Mouse (Mus musculus): ENCODE data around the gene Gnat3. TPM values are rescaled to one million over a fixed set of nuclear protein-coding genes. Genes with fewer than 3 reads are reported as not detected.

The Gnat3 gene
- polyA plus RNA-seq, 1 experiment from 2014 or later, result not detected

GRCm38 (mm10) chr5:17980501-17981121, 18.3 kb downstream of the Gnat3 start:
- H3K4me2 ChIP-seq, result no peak overlapping the region
- WGBS, result 92% methylated on average over 5 of the region's 5 CpGs
- no peak overlapping the region for H3K9ac ChIP-seq
- ATAC-seq, result no peak
- H3K9me3 ChIP-seq (replicated peaks), result no peaks in the 10 kb centered on the region
- no peaks in the 10 kb centered on the region for H3K36me3 ChIP-seq (ENCODE audit: poor library complexity, severe bottlenecking)
- H3K4me3 ChIP-seq, result no peak overlapping the region
- no peaks in the 10 kb centered on the region for H3K27me3 ChIP-seq
- no peak overlapping the region for H3K27ac ChIP-seq
- H3K4me1 ChIP-seq, result no peaks in the 10 kb centered on the region

DNA sequence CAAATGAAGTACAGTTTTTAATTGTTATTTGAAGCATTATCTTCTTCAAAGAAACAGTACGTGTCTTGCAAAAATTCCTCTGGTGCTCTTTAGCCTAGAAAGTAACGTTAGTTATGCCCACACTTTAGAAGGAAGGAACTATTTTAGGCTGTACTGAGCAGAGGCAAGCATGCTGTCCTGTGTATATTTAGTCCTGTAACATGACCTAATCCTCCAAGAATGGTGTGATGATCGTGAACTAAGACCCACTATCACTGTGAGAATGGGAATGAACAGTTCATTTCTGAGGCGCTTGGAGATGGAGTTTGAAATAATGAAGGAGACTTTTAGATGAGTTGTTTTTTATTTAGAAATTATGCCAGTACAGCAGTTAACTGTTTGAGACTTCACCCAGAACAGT, 20.4 kb downstream of the Gnat3 start:
- no peaks in the 10 kb centered on the region for H3K9me3 ChIP-seq (replicated peaks)
- H3K27ac ChIP-seq, result no peak overlapping the region
- H3K27me3 ChIP-seq, result no peaks in the 10 kb centered on the region
- H3K4me1 ChIP-seq, result no peaks in the 10 kb centered on the region
- ATAC-seq, result no peak
- no peaks in the 10 kb centered on the region for H3K36me3 ChIP-seq (ENCODE audit: poor library complexity, severe bottlenecking)
- H3K4me2 ChIP-seq, result no peak overlapping the region
- no peak overlapping the region for H3K9ac ChIP-seq
- H3K4me3 ChIP-seq, result no peak overlapping the region
- WGBS, result 77% methylated on average over 4 of the region's 4 CpGs

DNA sequence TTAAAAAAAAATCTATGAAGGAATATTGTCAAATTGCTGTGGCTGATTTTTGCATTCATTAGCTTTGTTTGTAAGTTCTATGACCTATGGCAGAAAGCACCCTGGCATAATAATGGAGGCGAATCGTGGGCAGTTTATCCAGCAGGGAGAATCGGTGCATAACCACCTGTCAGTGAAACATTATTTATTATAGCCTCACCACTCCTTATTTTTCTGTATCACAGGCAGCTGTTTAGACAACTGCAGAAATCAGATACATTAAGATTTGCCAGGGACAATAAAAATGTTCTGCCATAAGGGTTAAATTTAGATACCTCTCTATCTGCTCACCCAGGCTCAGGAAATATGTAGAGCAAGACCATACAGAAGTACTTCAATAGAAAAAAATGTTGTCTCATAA, 22.2 kb downstream of the Gnat3 start:
- ATAC-seq, result no peak
- H3K4me3 ChIP-seq, result no peak overlapping the region
- H3K36me3 ChIP-seq (ENCODE audit: poor library complexity, severe bottlenecking), result no peaks in the 10 kb centered on the region
- H3K9me3 ChIP-seq (replicated peaks), result no peaks in the 10 kb centered on the region
- no peak overlapping the region for H3K27ac ChIP-seq
- H3K27me3 ChIP-seq, result no peaks in the 10 kb centered on the region
- no peak overlapping the region for H3K9ac ChIP-seq
- H3K4me1 ChIP-seq, result no peaks in the 10 kb centered on the region
- no peak overlapping the region for H3K4me2 ChIP-seq
- 97% methylated on average over 3 of the region's 3 CpGs for WGBS

DNA sequence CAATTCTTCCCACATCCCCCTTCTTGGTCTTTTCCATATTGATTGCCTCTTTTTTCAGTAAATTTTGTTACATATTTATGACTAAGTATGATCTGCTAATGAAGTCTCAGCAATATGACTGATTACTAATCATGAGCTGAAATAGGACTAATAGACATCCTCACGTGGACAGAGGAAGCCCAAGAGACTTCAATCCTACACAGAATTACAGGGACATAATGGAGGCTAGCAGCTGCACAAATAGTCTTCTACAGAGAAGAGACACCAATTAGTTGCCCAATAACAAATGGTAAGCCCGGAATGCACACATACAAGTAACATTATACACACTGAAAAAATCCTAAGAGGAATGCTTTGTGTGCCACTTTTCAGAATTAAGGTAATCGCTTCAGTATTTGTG, 24.3 kb downstream of the Gnat3 start:
- Histone ChIP-seq H3K27me3 (no peaks in the 10 kb centered on the region), H3K27ac (no peak overlapping the region), H3K9ac (no peak overlapping the region), H3K36me3 (ENCODE audit: poor library complexity, severe bottlenecking) (no peaks in the 10 kb centered on the region), H3K4me1 (no peaks in the 10 kb centered on the region), H3K4me2 (no peak overlapping the region), H3K4me3 (no peak overlapping the region), H3K9me3 (replicated peaks) (no peaks in the 10 kb centered on the region)
- WGBS, result 57% methylated on average over 3 of the region's 3 CpGs
- no peak for ATAC-seq

DNA sequence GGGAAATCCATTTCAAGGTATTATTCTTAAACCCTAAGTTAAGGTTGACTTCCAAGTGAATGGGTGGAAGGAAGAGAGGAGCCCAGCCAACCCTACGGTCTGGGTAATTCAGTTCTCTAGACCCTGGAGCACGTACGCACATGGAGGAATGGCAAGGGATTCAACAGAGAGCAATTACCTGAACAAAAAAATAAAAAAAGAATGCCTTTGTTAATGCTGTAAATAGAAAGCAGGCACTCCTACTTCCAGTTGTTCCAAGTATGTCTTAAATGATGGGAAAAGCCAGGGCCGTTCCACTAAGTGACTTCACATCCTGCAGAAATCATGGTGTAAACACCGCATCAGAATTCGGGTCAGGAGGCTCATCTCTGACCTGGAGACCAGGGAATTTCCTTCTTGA, 28.3 kb downstream of the Gnat3 start:
- H3K27ac ChIP-seq, result no peak overlapping the region
- H3K4me3 ChIP-seq, result no peak overlapping the region
- H3K9ac ChIP-seq, result no peak overlapping the region
- 81% methylated on average over 6 of the region's 6 CpGs for whole genome bisulfite sequencing
- H3K27me3 ChIP-seq, result no peaks in the 10 kb centered on the region
- no peak for ATAC-seq
- H3K4me2 ChIP-seq, result no peak overlapping the region
- H3K4me1 ChIP-seq, result no peaks in the 10 kb centered on the region
- no peaks in the 10 kb centered on the region for H3K36me3 ChIP-seq (ENCODE audit: poor library complexity, severe bottlenecking)
- H3K9me3 ChIP-seq (replicated peaks), result no peaks in the 10 kb centered on the region

DNA sequence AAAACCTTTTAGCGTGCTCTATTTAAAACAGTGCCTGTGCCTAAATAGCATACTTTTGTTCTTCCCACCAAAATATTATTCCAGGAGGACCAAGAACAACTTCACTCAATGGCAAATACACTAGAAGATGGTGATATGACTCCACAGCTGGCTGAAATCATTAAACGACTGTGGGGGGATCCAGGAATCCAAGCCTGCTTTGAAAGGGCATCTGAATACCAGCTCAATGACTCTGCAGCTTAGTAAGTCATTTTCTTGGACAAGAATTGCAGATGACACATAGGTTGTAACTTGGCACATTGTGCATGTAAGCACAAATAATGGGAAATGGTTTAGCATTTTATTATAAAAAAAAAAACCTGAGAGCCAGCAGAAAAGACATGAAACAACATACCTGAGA, 37.2 kb downstream of the Gnat3 start:
- no peak overlapping the region for H3K4me3 ChIP-seq
- WGBS, result 67% methylated on average over 2 of the region's 2 CpGs

GRCm38 (mm10) chr5:18000185-18000584, 37.8 kb downstream of the Gnat3 start:
- Histone ChIP-seq H3K4me1 (no peaks in the 10 kb centered on the region), H3K36me3 (ENCODE audit: poor library complexity, severe bottlenecking) (no peaks in the 10 kb centered on the region), H3K27me3 (no peaks in the 10 kb centered on the region), H3K9me3 (replicated peaks) (no peaks in the 10 kb centered on the region), H3K4me2 (no peak overlapping the region), H3K9ac (no peak overlapping the region), H3K4me3 (no peak overlapping the region), H3K27ac (no peak overlapping the region)
- WGBS, result 65% methylated on average over 6 of the region's 6 CpGs
- no peak for ATAC-seq

More for the DNA sequence above, 37.2 kb downstream of the Gnat3 start:
- ATAC-seq, result no peak
- Histone ChIP-seq H3K4me1 (no peaks in the 10 kb centered on the region), H3K4me2 (no peak overlapping the region), H3K9me3 (replicated peaks) (no peaks in the 10 kb centered on the region), H3K27ac (no peak overlapping the region), H3K36me3 (ENCODE audit: poor library complexity, severe bottlenecking) (no peaks in the 10 kb centered on the region), H3K27me3 (no peaks in the 10 kb centered on the region), H3K9ac (no peak overlapping the region)

DNA sequence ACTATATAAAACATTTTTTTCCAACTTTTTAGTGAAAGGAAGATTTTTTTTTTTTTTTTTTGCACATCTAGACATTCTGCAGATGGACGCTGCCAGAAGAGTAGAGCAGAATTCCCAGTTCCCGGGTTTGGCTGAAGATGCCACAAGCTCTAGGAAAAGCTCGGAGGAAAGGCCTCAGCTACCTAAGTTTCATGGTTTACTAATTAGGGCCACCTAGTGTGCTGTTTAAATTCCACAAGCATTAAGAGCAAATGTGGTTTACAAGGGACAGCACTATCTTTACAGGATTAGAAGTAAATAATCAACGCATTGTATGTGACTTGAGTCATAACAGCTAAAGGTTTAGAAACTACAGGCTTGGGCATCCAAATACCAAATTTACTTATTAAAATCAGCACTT, 39.3 kb downstream of the Gnat3 start:
- Histone ChIP-seq H3K27ac (no peak overlapping the region), H3K4me1 (no peaks in the 10 kb centered on the region), H3K9me3 (replicated peaks) (no peaks in the 10 kb centered on the region), H3K36me3 (ENCODE audit: poor library complexity, severe bottlenecking) (no peaks in the 10 kb centered on the region), H3K4me3 (no peak overlapping the region), H3K9ac (no peak overlapping the region), H3K27me3 (no peaks in the 10 kb centered on the region), H3K4me2 (no peak overlapping the region)
- 21% methylated on average over 4 of the region's 4 CpGs for WGBS
- ATAC-seq, result no peak

DNA sequence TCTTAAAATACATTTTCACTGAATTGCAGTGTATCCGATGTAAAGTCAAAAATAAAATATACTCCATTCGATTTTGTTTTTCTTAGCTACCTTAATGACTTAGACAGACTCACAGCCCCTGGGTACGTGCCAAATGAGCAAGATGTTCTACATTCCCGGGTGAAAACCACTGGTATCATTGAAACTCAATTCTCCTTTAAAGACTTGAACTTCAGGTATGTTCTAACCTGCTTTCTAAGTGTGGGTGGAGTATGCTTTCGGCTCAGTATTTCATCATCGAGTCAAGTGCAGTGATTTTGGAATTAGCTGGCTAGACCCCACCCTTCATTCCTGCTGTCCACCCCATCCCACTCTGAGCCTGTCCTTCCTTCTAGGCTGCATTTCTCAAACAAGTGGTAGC, 41.3 kb downstream of the Gnat3 start:
- Histone ChIP-seq H3K4me1 (no peaks in the 10 kb centered on the region), H3K27ac (no peak overlapping the region), H3K4me2 (no peak overlapping the region), H3K9me3 (replicated peaks) (no peaks in the 10 kb centered on the region), H3K27me3 (no peaks in the 10 kb centered on the region), H3K4me3 (no peak overlapping the region), H3K36me3 (ENCODE audit: poor library complexity, severe bottlenecking) (no peaks in the 10 kb centered on the region), H3K9ac (no peak overlapping the region)
- no peak for ATAC-seq
- 92% methylated on average over 6 of the region's 6 CpGs for WGBS

DNA sequence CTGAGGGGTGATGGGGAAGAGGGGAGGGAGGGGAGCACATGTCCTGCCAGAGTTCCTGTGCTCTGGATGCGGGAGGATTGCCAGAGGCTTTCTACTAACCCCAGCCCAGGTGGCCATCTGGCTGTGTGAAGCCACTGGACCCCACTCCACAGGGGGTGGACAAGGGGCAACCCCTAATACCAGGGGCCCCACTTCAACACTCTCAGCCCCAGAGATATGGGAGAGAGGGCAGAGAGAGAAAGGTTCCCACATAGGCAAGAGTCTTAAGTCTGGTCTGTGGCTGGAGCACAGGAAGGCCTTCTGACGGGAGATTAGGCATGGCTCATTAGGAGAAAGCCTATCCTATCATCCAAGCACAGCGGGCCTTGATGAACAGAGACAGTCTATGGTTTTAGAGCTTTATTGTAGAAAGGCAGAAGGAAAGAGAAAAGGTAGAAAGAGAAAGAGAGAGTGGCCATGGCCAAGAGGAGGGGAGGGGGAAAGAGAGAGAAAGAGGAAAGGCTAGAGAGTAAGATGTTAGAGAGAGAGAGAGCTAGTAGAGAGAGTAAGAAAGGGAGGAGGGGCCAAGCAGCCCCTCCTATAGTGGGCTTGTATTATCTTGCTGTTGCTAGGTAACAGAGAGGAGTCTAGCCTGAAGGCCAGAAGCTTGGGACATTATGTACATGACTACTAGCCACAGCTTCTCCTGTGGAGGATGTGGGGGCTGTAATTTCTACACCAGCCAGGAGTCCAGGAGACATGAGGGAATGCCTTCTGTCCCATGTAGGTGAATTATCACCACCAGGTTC, 42.7 kb downstream of the Gnat3 start:
- no peaks in the 10 kb centered on the region for H3K9me3 ChIP-seq (replicated peaks)
- H3K36me3 ChIP-seq (ENCODE audit: poor library complexity, severe bottlenecking), result no peaks in the 10 kb centered on the region
- no peak overlapping the region for H3K4me3 ChIP-seq
- H3K4me2 ChIP-seq, result no peak overlapping the region
- no peak overlapping the region for H3K27ac ChIP-seq
- H3K9ac ChIP-seq, result no peak overlapping the region
- no peak for ATAC-seq
- no peaks in the 10 kb centered on the region for H3K27me3 ChIP-seq
- WGBS, result 83% methylated on average over 3 of the region's 3 CpGs
- no peaks in the 10 kb centered on the region for H3K4me1 ChIP-seq

GRCm38 (mm10) chr5:18006157-18006556, 43.8 kb downstream of the Gnat3 start:
- Histone ChIP-seq H3K4me3 (no peak overlapping the region), H3K4me2 (no peak overlapping the region), H3K27me3 (no peaks in the 10 kb centered on the region), H3K9me3 (replicated peaks) (no peaks in the 10 kb centered on the region), H3K4me1 (no peaks in the 10 kb centered on the region), H3K36me3 (ENCODE audit: poor library complexity, severe bottlenecking) (no peaks in the 10 kb centered on the region), H3K9ac (no peak overlapping the region), H3K27ac (no peak overlapping the region)
- 85% methylated on average over 2 of the region's 2 CpGs for WGBS
- no peak for ATAC-seq

- no peaks in the 10 kb centered on the region for H3K36me3 ChIP-seq (ENCODE audit: poor library complexity, severe bottlenecking)
- ATAC-seq, result no peak
- H3K9ac ChIP-seq, result no peak overlapping the region
- no peaks in the 10 kb centered on the region for H3K4me1 ChIP-seq
- H3K9me3 ChIP-seq (replicated peaks), result no peaks in the 10 kb centered on the region
- H3K27ac ChIP-seq, result no peak overlapping the region
- no peak overlapping the region for H3K4me3 ChIP-seq
- no peak overlapping the region for H3K4me2 ChIP-seq
- H3K27me3 ChIP-seq, result no peaks in the 10 kb centered on the region
Measured at GRCm38 (mm10) chr5:18007067-18007466, 44.7 kb downstream of the Gnat3 start.

DNA sequence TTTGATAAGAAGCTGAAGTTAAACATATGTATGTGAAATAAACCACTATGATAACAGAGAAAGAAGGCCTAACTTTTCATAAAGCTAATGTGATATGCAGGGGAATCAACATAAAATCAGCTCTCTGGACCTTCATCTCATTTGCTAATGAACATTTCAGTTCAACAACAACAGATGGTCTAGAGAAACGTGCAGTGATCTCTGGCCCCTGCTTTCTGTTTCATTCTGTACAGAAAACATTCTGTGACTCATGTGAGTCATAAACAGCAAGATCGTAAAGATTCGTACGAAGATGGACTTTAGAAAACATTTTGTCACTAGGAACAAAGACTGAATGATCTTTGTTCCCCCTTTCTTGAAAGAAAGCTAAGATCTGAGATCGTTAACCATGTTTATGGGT, 48.0 kb downstream of the Gnat3 start:
- WGBS, result 46% methylated on average over 5 of the region's 5 CpGs
- Histone ChIP-seq H3K4me2 (no peak overlapping the region), H3K9ac (no peak overlapping the region), H3K27ac (no peak overlapping the region), H3K4me3 (no peak overlapping the region), H3K9me3 (replicated peaks) (no peaks in the 10 kb centered on the region), H3K36me3 (ENCODE audit: poor library complexity, severe bottlenecking) (no peaks in the 10 kb centered on the region), H3K27me3 (no peaks in the 10 kb centered on the region), H3K4me1 (no peaks in the 10 kb centered on the region)
- ATAC-seq, result no peak

Data from forebrain, embryonic 13.5 days (tissue).